Mouse (Mus musculus): ENCODE data around the gene Ceacam14. TPM values are rescaled to one million over a fixed set of nuclear protein-coding genes. Genes with fewer than 3 reads are reported as not detected.

The Ceacam14 gene
- not detected for total RNA-seq (2021)
- long read RNA-seq, experiment 1, result 0 reads
- long read RNA-seq, experiment 2, result 0 reads

- intact Hi-C loops (cut with DNase I), result no loop called here
- DNase-seq (ENCODE audit: low spot score in 2 of 2), result no peak
Observed at GRCm38 (mm10) chr7:17812333-17812732, at the start of gene Ceacam14. TSS of gene Ceacam14 (plus strand) at chr7:17812633.

Other genes starting within 250 kb of the Ceacam14 start
- not detected for gene Ceacam5, start 99.4 kb upstream of the Ceacam14 start, total RNA-seq (2021)
- gene Gm5155, start 59.1 kb downstream of the Ceacam14 start, total RNA-seq (2021), result not detected
- not detected for gene Ceacam11, start 159.5 kb downstream of the Ceacam14 start, total RNA-seq (2021)
- gene Ceacam13, start 197.3 kb downstream of the Ceacam14 start, total RNA-seq (2021), result not detected